In the genomic region with DNA sequence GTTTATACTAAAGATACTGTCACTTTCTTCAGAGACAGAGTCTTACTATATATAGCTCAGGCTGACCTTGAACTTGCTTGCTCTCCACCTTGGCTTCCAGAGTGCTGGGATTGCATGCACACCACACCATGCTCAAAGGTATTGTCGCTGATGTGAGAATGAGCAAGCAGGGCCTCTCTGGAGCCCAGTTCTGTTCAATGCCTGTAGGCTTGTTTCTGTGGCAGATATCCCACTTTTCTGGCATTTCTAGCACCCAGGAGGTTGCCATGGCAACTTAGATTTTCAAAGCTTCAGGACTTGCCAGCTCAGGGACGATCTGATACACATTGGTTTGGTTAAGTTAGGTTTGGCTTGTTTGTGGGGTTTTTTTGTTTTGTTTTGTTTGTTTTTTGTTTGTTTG, we compare ENCODE assay signal across 10 mouse cellular contexts. TPM values are rescaled to one million over a fixed set of nuclear protein-coding genes. Genes with fewer than 3 reads are reported as not detected.
DNase-seq lines count a peak whose midpoint lies in the region; ATAC-seq lines count a peak whose summit lies in the region.
"Had no signal": no experiment of that assay in that cellular context is flagged by ENCODE, and none has a peak within 500 bp of the region (broad histone marks: within the 10 kb centered on the region; RNA-seq: fewer than 3 reads in every experiment).

No protein-coding gene starts in this region.

- H3K27me3 ChIP-seq in embryonic facial prominence, embryonic 11.5 days (ENCODE audit: control insufficient read depth, insufficient read depth, low read length), result no peaks in the 10 kb centered on the region
- H3K27me3 ChIP-seq in embryonic facial prominence, embryonic 10.5 days (replicated peaks; ENCODE audit: low read depth, poor library complexity, severe bottlenecking), result no peaks in the 10 kb centered on the region; the same call in 1 of the 2 replicates

- intact Hi-C loops in left cerebral cortex, postnatal 14 days (cut with DNase I), result loop anchor here (5.0 kb wide), 1 partner anchor 40 kb away; no protein-coding TSS in a partner anchor
- intact Hi-C loops in heart, postnatal 36 days (cut with DNase I), result no loop called here

- H3K4me2 ChIP-seq in embryonic facial prominence, embryonic 11.5 days (ENCODE audit: low read depth, low read length), result no peak overlapping the region

- no peak for ATAC-seq in embryonic facial prominence, embryonic 11.5 days (replicated peaks; ENCODE audit: insufficient number of reproducible peaks, low FRiP score, low TSS enrichment, low read depth)

- H3K9me3 ChIP-seq in embryonic facial prominence, embryonic 11.5 days (replicated peaks; ENCODE audit: control insufficient read depth, low read length), result no peaks in the 10 kb centered on the region
- H3K9me3 ChIP-seq in embryonic facial prominence, embryonic 10.5 days, result no peaks in the 10 kb centered on the region

- no peak overlapping the region for H3K27ac ChIP-seq in embryonic facial prominence, embryonic 11.5 days (replicated peaks; ENCODE audit: low read depth, low read length)
- H3K27ac ChIP-seq in embryonic facial prominence, embryonic 10.5 days (replicated peaks), result no peak overlapping the region
- H3K27ac ChIP-seq: kidney, postnatal 0 days had no signal

- H3K4me3 ChIP-seq in embryonic facial prominence, embryonic 11.5 days (ENCODE audit: low read depth, low read length), result no peak overlapping the region
- H3K4me3 ChIP-seq in embryonic facial prominence, embryonic 10.5 days, result no peak overlapping the region
- H3K4me3 ChIP-seq: erythroblast, embryonic 14.5 days had no signal

- DNase-seq in embryonic facial prominence, embryonic 11.5 days (ENCODE audit: low spot score), result peak; percentile 51
- no peak for DNase-seq in embryonic facial prominence, embryonic 10.5 days (ENCODE audit: low spot score)
- DNase-seq in R1 (ENCODE audit: low read depth, low spot score), result peak; percentile 54
- peak; percentile 75 to 84 for DNase-seq in frontal cortex, adult 2 months (ENCODE audit: extremely low spot score in 1 of 2, low spot score in 1 of 2)
- DNase-seq in left cerebral cortex, postnatal 14 days (ENCODE audit: low spot score in 2 of 2), result peak; percentile 72 to 92
- DNase-seq in spleen, postnatal 10 days (ENCODE audit: low spot score in 2 of 2), result no peak
- no peak for DNase-seq in thymus, adult 18-20 months
- DNase-seq in heart, postnatal 36 days, result no peak

- no peaks in the 10 kb centered on the region for H3K36me3 ChIP-seq in embryonic facial prominence, embryonic 11.5 days (replicated peaks; ENCODE audit: control insufficient read depth, insufficient read depth, low read depth, low read length)
- no peaks in the 10 kb centered on the region for H3K36me3 ChIP-seq in embryonic facial prominence, embryonic 10.5 days (replicated peaks)

- H3K9ac ChIP-seq in embryonic facial prominence, embryonic 11.5 days (replicated peaks; ENCODE audit: low read length), result no peak overlapping the region

- WGBS in embryonic facial prominence, embryonic 11.5 days, result 43% methylated on average over 2 of the region's 2 CpGs
- WGBS in embryonic facial prominence, embryonic 10.5 days, result 36% methylated on average over 2 of the region's 2 CpGs

- no peaks in the 10 kb centered on the region; the same call in none of the 2 replicates for H3K4me1 ChIP-seq in embryonic facial prominence, embryonic 11.5 days (ENCODE audit: control insufficient read depth, insufficient read depth, low read length)
- H3K4me1 ChIP-seq in embryonic facial prominence, embryonic 10.5 days, result peaks cover 46% of the 10 kb centered on the region

RNA-seq across cellular contexts. Expression of gene Incenp, which starts 22.9 kb away (rescaled TPM):
- 92.2 and 101 TPM in 2 replicates for polyA plus RNA-seq in embryonic facial prominence, embryonic 11.5 days (2014; fragmentation: Nextera tagmentation; extraction: Ambion mirVana)
- polyA plus RNA-seq in embryonic facial prominence, embryonic 10.5 days (2016; fragmentation: Nextera tagmentation; extraction: Ambion mirVana), result 159 and 169 TPM in 2 replicates
- polyA plus RNA-seq in frontal cortex, adult 2 months (2012; rRNA removed), result 23.8 and 27.2 TPM in 2 replicates
- 10 to 100 TPM; 17.9 to 19.5 TPM for total RNA-seq in left cerebral cortex, postnatal 14 days (2021)
- 1 to 10 TPM; 6.6 TPM for total RNA-seq in heart, postnatal 36 days (2021)

RNA-seq across cellular contexts. Expression of gene Fth1, which starts 58.2 kb away (rescaled TPM):
- 1,303 and 1,312 TPM in 2 replicates for polyA plus RNA-seq in embryonic facial prominence, embryonic 11.5 days (2014; fragmentation: Nextera tagmentation; extraction: Ambion mirVana)
- polyA plus RNA-seq in embryonic facial prominence, embryonic 10.5 days (2016; fragmentation: Nextera tagmentation; extraction: Ambion mirVana), result 1,291 and 1,338 TPM in 2 replicates
- 3,721 and 5,002 TPM in 2 replicates for polyA plus RNA-seq in frontal cortex, adult 2 months (2012; rRNA removed)
- 1,000 to 10,000 TPM; 1,766 to 1,778 TPM for total RNA-seq in left cerebral cortex, postnatal 14 days (2021)
- total RNA-seq in heart, postnatal 36 days (2021), result 1,000 to 10,000 TPM; 2,889 to 3,152 TPM

Comparison
In these comparisons a context has a peak if more than half of its experiments do, and no peak if none do; other contexts are left out.
1. DNase-seq: peak in embryonic facial prominence, embryonic 11.5 days (single experiment), R1 (single experiment), frontal cortex, adult 2 months (2 of 2) and left cerebral cortex, postnatal 14 days (2 of 2); none in embryonic facial prominence, embryonic 10.5 days (single experiment), spleen, postnatal 10 days (0 of 2), thymus, adult 18-20 months (0 of 2) and heart, postnatal 36 days (0 of 2).